Mouse (Mus musculus) heart, embryonic 15.5 days (tissue): Measurements from ENCODE around the gene Adgrf1. TPM values are rescaled to one million over a fixed set of nuclear protein-coding genes. Genes with fewer than 3 reads are reported as not detected.

Source experiments
- ATAC-seq: fragments of 200-750 bp; cut with Nextera tagmentation; replicated peaks from 2 replicates; pipeline ENCODE4 v1.8.0; 2017; ENCODE audit warnings: low read depth, moderate TSS enrichment; ENCODE audit not compliant: insufficient number of reproducible peaks, insufficient read depth, low FRiP score
- H3K27ac ChIP-seq: fragments of 300-500 bp; sonication (generic); 2 replicates; pipeline ENCODE4 v1.5.1; 2015; ENCODE audit warnings: mild to moderate bottlenecking, inconsistent platforms
- H3K27me3 ChIP-seq: fragments of 300-500 bp; sonication (generic); 2 replicates; pipeline ENCODE4 v1.6.1; 2015; ENCODE audit warnings: inconsistent platforms
- H3K36me3 ChIP-seq: fragments of 300-500 bp; sonication (generic); 2 replicates; pipeline ENCODE4 v1.6.1; 2015; ENCODE audit warnings: mild to moderate bottlenecking, inconsistent platforms
- H3K4me1 ChIP-seq: fragments of 300-500 bp; sonication (generic); replicated peaks from 2 replicates; pipeline ENCODE4 v1.6.1; 2015; ENCODE audit warnings: inconsistent platforms
- H3K4me2 ChIP-seq: fragments of 300-500 bp; sonication (generic); 2 replicates; pipeline ENCODE4 v1.6.1; 2015; ENCODE audit warnings: inconsistent platforms, mild to moderate bottlenecking, moderate library complexity
- H3K4me3 ChIP-seq: fragments of 300-500 bp; sonication (generic); 2 replicates; pipeline ENCODE4 v1.5.1; 2015; ENCODE audit warnings: mild to moderate bottlenecking, inconsistent platforms
- H3K9ac ChIP-seq: fragments of 300-500 bp; sonication (generic); 2 replicates; pipeline ENCODE4 v1.6.1; 2015; ENCODE audit warnings: mild to moderate bottlenecking, inconsistent platforms
- H3K9me3 ChIP-seq: fragments of 300-500 bp; sonication (generic); replicated peaks from 2 replicates; pipeline ENCODE4 v1.6.1; 2016; ENCODE audit warnings: inconsistent platforms
- WGBS: fragments of 180-500 bp; shearing (Covaris S2); methylation state at CpG from one replicate; pipeline ENCODE4 v1.1.7; 2015; ENCODE audit warnings: mixed read lengths; 5-methylcytosine and 5-hydroxymethylcytosine counted together
- polyA plus RNA-seq: library from polyadenylated mRNA; unstranded; fragments of >200 nt; fragmentation: Nextera tagmentation; extraction: Ambion mirVana; gene quantifications from 2 replicates; pipeline ENCODE4 v1.2.1, GENCODE M21; 2015

Gene Adgrf1
- polyA plus RNA-seq, 1 experiment from 2014 or later = not detected

- Histone ChIP-seq H3K27me3 (no peaks in the 10 kb centered on the region), H3K4me2 (no peak overlapping the region), H3K36me3 (no peaks in the 10 kb centered on the region), H3K4me3 (no peak overlapping the region), H3K9ac (no peak overlapping the region), H3K4me1 (peaks cover 6% of the 10 kb centered on the region), H3K27ac (no peak overlapping the region), H3K9me3 (0 out of 2 replicates have a peak, but pooled peaks cover 3% of the 10 kb centered on the region)
- ATAC-seq = no peak
- WGBS = 82% methylated on average over 9 of the region's 9 CpGs
These were observed 2.9 kb upstream of the Adgrf1 start for GRCm38 (mm10) chr17:43267046-43267749.

DNA sequence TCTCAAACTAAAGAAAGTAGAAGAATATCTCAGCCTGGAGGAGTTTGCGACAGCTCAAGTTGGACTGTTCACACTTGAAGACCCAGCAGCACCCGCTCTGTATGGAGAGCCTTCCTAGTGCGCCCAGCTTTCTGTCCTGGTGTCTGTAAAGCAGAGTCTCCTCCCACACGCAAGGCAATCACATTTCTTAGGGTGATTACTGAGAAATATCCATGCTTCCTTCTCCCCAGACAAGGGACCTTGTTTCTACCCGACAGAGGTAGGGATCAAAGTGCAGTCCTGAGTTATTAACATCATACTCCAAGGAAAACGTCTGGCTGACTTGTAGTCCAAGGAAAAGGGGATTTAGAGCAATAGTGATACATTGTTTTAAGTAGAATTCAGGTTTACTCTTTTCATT, 6.1 kb downstream of the Adgrf1 start:
- Histone ChIP-seq H3K27me3 (no peaks in the 10 kb centered on the region), H3K4me1 (no peaks in the 10 kb centered on the region), H3K4me3 (no peak overlapping the region), H3K4me2 (no peak overlapping the region), H3K27ac (no peak overlapping the region), H3K9me3 (no peaks in the 10 kb centered on the region), H3K36me3 (no peaks in the 10 kb centered on the region), H3K9ac (no peak overlapping the region)
- ATAC-seq = no peak
- 73% methylated on average over 6 of the region's 6 CpGs for WGBS

- Histone ChIP-seq H3K4me1 (no peaks in the 10 kb centered on the region), H3K9me3 (no peaks in the 10 kb centered on the region), H3K36me3 (no peaks in the 10 kb centered on the region), H3K4me2 (no peak overlapping the region), H3K9ac (no peak overlapping the region), H3K27me3 (no peaks in the 10 kb centered on the region), H3K4me3 (no peak overlapping the region), H3K27ac (no peak overlapping the region)
- 41% methylated on average over 4 of the region's 4 CpGs for WGBS
- no peak for ATAC-seq
These were observed 7.1 kb downstream of the Adgrf1 start for GRCm38 (mm10) chr17:43277223-43277622.

DNA sequence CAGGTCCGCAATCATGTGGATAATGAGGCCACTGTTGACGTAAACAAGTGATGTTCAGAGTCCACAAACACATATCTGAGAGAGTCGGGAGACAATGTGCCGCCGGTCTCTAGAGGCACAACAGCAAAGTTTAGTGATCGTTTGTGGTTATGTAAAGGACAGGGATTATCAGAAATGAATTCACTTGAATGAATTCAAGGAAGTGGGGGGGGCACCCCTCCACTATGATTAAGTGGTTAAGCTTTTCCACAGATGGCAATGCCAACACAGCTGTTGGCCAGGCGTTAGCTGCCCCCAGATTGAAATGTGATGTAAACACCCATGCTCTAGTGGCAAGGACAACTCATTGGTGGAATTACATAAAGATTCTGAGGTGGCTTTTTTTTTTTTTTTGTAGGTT, 9.5 kb downstream of the Adgrf1 start:
- no peak for ATAC-seq
- H3K9me3 ChIP-seq = no peaks in the 10 kb centered on the region
- no peak overlapping the region for H3K4me3 ChIP-seq
- H3K4me2 ChIP-seq = no peak overlapping the region
- WGBS = 74% methylated on average over 7 of the region's 7 CpGs
- H3K4me1 ChIP-seq = no peaks in the 10 kb centered on the region
- H3K27ac ChIP-seq = no peak overlapping the region
- H3K27me3 ChIP-seq = no peaks in the 10 kb centered on the region
- H3K9ac ChIP-seq = no peak overlapping the region
- no peaks in the 10 kb centered on the region for H3K36me3 ChIP-seq

DNA sequence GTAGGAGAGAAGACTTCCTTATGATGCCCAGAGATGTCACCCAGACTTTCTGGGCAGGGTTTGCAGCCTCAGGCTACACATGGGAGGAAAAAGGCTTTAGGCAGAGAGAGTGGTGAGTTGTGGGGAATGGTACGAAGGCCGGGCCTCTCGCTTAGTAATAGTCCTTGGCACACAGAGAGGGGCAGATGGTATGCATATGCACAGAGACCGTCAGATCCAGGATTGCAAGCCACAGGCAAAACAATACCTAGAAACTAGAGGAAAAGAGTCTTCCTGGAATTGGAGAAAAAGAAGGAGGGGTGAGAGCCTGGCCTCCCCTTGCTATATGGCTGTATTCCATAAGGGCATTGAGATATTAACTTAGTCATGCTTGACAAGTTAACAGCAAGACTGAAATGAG, 12.2 kb downstream of the Adgrf1 start:
- no peak for ATAC-seq
- WGBS = 86% methylated on average over 4 of the region's 4 CpGs

DNA sequence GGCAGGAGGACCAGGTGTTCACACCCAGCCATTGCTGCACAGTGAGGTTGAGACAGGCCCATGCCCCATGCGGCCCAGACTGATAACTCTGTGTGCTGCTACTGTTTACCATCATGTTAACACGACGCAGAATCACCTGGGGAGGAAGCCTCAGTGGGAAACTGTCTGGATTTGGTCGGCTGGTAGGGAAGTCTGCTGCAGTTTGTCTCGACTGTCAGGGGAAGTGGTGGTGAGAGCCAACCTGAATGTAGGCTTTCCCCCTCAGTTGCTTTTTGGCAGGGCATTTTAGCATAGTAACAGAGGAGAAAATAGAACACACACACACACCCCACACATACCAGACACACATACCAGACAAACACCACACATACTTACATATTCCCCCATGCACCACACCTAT, 12.7 kb downstream of the Adgrf1 start:
- H3K27me3 ChIP-seq = no peaks in the 10 kb centered on the region
- H3K36me3 ChIP-seq = no peaks in the 10 kb centered on the region
- no peaks in the 10 kb centered on the region for H3K4me1 ChIP-seq
- H3K4me2 ChIP-seq = no peak overlapping the region
- 52% methylated on average over 5 of the region's 5 CpGs for WGBS
- ATAC-seq = 0 out of 2 replicates have a peak, but pooled peaks have one; percentile 39
- no peak overlapping the region for H3K4me3 ChIP-seq
- no peak overlapping the region for H3K27ac ChIP-seq
- H3K9me3 ChIP-seq = no peaks in the 10 kb centered on the region
- no peak overlapping the region for H3K9ac ChIP-seq

More for the DNA sequence above, 12.2 kb downstream of the Adgrf1 start:
- H3K9ac ChIP-seq = no peak overlapping the region
- no peak overlapping the region for H3K4me3 ChIP-seq
- no peaks in the 10 kb centered on the region for H3K4me1 ChIP-seq
- no peaks in the 10 kb centered on the region for H3K9me3 ChIP-seq
- H3K36me3 ChIP-seq = no peaks in the 10 kb centered on the region
- H3K27ac ChIP-seq = no peak overlapping the region
- no peaks in the 10 kb centered on the region for H3K27me3 ChIP-seq
- no peak overlapping the region for H3K4me2 ChIP-seq

DNA sequence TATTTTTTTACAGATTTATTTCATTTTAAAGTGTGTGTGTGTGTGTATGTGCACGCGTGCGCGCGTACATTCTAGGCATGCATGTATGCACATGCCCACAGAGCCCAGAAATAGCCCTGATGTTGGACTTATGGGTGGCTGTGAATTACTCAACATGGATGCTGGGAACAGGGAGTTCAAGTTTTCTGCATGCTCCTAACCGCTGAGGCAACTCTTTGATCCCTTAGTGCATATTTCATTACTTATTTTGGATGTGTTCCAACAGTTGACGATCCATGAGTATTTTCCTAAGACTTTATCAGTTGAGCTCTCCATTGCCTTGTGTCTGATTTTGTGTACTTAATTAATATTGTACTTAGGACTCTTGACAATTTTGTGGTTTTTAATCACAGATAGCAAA, 29.4 kb downstream of the Adgrf1 start:
- H3K9ac ChIP-seq = no peak overlapping the region
- H3K9me3 ChIP-seq = no peaks in the 10 kb centered on the region
- no peak overlapping the region for H3K4me3 ChIP-seq
- 81% methylated on average over 7 of the region's 7 CpGs for WGBS
- no peak overlapping the region for H3K27ac ChIP-seq
- H3K27me3 ChIP-seq = no peaks in the 10 kb centered on the region
- ATAC-seq = no peak
- H3K4me1 ChIP-seq = no peaks in the 10 kb centered on the region
- H3K4me2 ChIP-seq = no peak overlapping the region
- H3K36me3 ChIP-seq = no peaks in the 10 kb centered on the region

DNA sequence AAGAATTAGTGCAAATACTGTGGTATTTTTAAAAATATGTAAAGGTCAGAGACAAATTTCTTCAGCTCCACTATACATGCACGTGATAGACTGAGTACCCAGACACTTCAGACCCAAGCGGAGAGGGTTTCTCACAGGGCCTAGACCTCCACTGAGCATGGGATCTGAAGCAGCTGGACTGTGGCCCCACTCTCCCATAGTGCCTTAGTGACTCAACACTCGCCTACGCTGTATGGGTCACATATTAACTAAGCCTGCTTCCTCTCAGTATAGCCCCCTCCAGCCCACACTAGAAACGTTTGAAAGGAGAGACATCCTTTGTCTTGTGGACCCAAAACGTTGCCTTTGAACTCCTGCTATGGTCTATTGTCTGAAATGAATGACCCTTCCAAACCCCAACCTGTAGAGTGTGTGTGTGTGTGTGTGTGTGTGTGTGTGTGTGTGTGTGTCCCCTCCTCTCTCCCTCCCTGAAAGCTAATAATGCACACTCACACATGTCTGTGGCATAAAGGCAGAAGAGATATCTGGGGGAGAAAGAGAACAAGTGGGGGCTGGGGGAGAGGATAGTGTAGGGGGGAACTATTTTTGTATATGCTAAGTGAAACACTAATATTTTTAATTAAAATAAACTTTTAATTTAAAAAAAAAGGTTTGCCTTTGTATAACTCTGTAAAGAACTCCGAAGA, 56.0 kb downstream of the Adgrf1 start:
- no peak for ATAC-seq
- H3K9ac ChIP-seq = no peak overlapping the region

GRCm38 (mm10) chr17:43326726-43327700, 56.9 kb downstream of the Adgrf1 start:
- Histone ChIP-seq H3K4me1 (peaks cover 24% of the 10 kb centered on the region), H3K27me3 (no peaks in the 10 kb centered on the region), H3K9ac (peak overlapping the region; percentile 32), H3K4me2 (peak overlapping the region; percentile 71), H3K4me3 (peak overlapping the region; percentile 46), H3K27ac (peak overlapping the region; percentile 64), H3K36me3 (no peaks in the 10 kb centered on the region), H3K9me3 (no peaks in the 10 kb centered on the region)
- 17% methylated on average over 29 of the region's 29 CpGs for WGBS
- ATAC-seq = peak; percentile 75

More for the DNA sequence above, 56.0 kb downstream of the Adgrf1 start:
- Histone ChIP-seq H3K4me1 (peaks cover 24% of the 10 kb centered on the region), H3K36me3 (no peaks in the 10 kb centered on the region), H3K4me2 (peak overlapping the region; percentile 71; the same call in 1 of the 2 replicates), H3K9me3 (no peaks in the 10 kb centered on the region), H3K4me3 (no peak overlapping the region), H3K27me3 (no peaks in the 10 kb centered on the region), H3K27ac (no peak overlapping the region)
- WGBS = 59% methylated on average over 7 of the region's 7 CpGs

GRCm38 (mm10) chr17:43327810-43328209, 57.7 kb downstream of the Adgrf1 start:
- no peaks in the 10 kb centered on the region for H3K36me3 ChIP-seq
- H3K27me3 ChIP-seq = no peaks in the 10 kb centered on the region
- H3K27ac ChIP-seq = peak overlapping the region; percentile 64; the same call in 1 of the 2 replicates
- ATAC-seq = no peak
- no peak overlapping the region for H3K9ac ChIP-seq
- no peak overlapping the region for H3K4me3 ChIP-seq
- WGBS = 34% methylated on average over 4 of the region's 6 CpGs
- H3K9me3 ChIP-seq = no peaks in the 10 kb centered on the region
- no peak overlapping the region for H3K4me2 ChIP-seq
- peaks cover 24% of the 10 kb centered on the region for H3K4me1 ChIP-seq

DNA sequence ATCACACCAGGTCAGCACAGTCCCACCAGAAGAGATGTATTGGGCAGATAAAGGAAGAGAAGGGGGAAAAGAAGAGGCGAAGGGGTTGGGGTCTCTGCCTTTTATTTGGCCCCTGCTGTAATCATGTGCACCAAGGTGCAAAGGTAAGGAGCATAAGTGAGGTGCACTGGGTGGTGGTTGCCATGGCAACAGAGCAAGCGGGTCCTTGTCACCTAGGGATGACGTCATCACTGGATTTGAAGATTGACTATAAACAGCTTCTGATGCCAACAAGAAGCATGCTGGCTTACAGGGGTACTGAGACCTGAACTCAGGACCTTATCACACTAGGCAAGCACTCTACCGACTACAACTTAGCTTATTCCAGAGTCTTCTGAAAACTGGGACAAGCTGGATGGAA, 59.1 kb downstream of the Adgrf1 start:
- peaks cover 24% of the 10 kb centered on the region for H3K4me1 ChIP-seq
- 78% methylated on average over 4 of the region's 4 CpGs for WGBS
- no peak overlapping the region for H3K4me3 ChIP-seq
- H3K36me3 ChIP-seq = no peaks in the 10 kb centered on the region
- H3K9me3 ChIP-seq = no peaks in the 10 kb centered on the region
- H3K4me2 ChIP-seq = no peak overlapping the region
- H3K27ac ChIP-seq = no peak overlapping the region
- no peaks in the 10 kb centered on the region for H3K27me3 ChIP-seq
- no peak for ATAC-seq
- H3K9ac ChIP-seq = no peak overlapping the region
